Mouse (Mus musculus): ENCODE data around the gene Usp6nl. TPM values are rescaled to one million over a fixed set of nuclear protein-coding genes. Genes with fewer than 3 reads are reported as not detected.

Usp6nl gene
- polyA plus RNA-seq (2014; fragmentation: Nextera tagmentation; extraction: Ambion mirVana): 12.2 and 12.9 TPM in 2 replicates

DNA sequence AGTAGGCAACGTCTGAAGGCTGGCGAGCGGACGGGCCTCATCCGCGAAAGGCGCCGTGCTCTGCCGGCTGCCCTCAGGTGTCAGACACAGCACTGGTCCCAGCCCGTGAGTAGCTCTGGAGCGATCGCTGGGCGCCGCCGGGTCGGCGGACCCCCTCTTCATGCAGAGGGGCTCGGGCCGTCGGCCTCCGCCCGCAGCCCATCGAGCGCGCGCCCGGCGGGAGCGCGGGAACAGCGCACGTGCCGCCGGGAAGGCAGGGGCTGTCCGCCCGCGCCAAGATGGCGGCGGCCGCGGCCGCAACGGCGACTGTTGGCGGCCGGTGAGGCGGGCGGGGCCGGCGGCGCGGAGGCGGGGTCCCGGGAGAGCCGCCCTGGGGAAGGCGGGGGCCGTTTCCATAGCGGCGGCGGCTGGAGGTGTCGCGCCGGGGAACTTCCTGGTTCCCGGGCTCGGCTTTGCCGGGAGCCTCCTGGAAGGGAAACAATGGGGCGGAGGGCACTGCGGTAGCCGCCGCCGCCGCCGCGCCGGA lies at the start of gene Usp6nl:
Usp6nl (plus strand) TSS at position 292 of the 526 bp plus-strand sequence.
- Histone ChIP-seq H3K9ac (ENCODE audit: low read length) (peak within 1 kb of the TSS; percentile 99), H3K9me3 (ENCODE audit: control insufficient read depth, low read length) (no peaks in the 10 kb centered on the region), H3K4me1 (ENCODE audit: control insufficient read depth, insufficient read depth, low read length) (peaks cover 2% of the 10 kb centered on the region; the same call in 1 of the 2 replicates), H3K27me3 (ENCODE audit: control insufficient read depth, insufficient read depth, low read length) (no peaks in the 10 kb centered on the region), H3K27ac (ENCODE audit: low read depth, low read length) (peak within 1 kb of the TSS; percentile 99), H3K4me2 (ENCODE audit: low read depth) (peak within 1 kb of the TSS; percentile 56), H3K4me3 (ENCODE audit: low read depth, low read length) (peak within 1 kb of the TSS; percentile 95), H3K36me3 (ENCODE audit: control insufficient read depth, insufficient read depth, low read length) (no peaks in the 10 kb centered on the region)
- peak; percentile 85 for ATAC-seq (ENCODE audit: insufficient read depth, low FRiP score, low TSS enrichment)
- 1% methylated on average over 73 of the region's 75 CpGs for WGBS
- DNase-seq (ENCODE audit: low spot score): peak; percentile 89

DNA sequence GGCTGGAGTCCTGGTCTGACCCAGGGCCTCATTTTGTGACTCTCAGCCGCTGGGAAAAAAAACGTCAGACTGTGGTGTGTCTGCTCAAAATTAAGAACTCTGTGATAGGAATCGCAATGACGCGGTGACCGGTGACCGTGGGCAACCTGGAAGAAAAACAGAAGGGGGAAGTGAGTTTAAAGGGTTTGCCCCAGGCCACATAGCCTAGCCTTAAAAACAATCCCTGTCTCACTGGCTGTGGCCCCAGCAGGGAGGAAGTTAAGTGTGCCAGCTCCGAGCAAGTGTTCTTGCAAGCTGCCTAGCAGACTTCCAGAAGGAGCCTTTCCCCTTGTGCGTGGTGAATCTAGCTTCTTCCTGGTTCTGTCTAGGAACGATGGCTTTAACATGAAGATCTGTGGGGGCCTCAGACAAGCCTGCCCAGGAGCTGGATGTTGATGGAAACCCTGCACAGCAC lies 49.0 kb upstream of the Usp6nl start:
- no peaks in the 10 kb centered on the region for H3K27me3 ChIP-seq (ENCODE audit: control insufficient read depth, insufficient read depth, low read length)
- no peaks in the 10 kb centered on the region for H3K36me3 ChIP-seq (ENCODE audit: control insufficient read depth, insufficient read depth, low read length)
- DNase-seq (ENCODE audit: low spot score) (peak; percentile 28), ATAC-seq (ENCODE audit: insufficient read depth, low FRiP score, low TSS enrichment) (no peak)
- no peak overlapping the region for H3K9ac ChIP-seq (ENCODE audit: low read length)
- no peak overlapping the region for H3K4me3 ChIP-seq (ENCODE audit: low read depth, low read length)
- H3K9me3 ChIP-seq (ENCODE audit: control insufficient read depth, low read length): no peaks in the 10 kb centered on the region
- WGBS: 26% methylated on average over 10 of the region's 10 CpGs
- H3K27ac ChIP-seq (ENCODE audit: low read depth, low read length): 0 out of 2 replicates have a peak overlapping the region, but pooled peaks have one; percentile 6
- H3K4me1 ChIP-seq (ENCODE audit: control insufficient read depth, insufficient read depth, low read length): no peaks in the 10 kb centered on the region
- no peak overlapping the region for H3K4me2 ChIP-seq (ENCODE audit: low read depth)

DNA sequence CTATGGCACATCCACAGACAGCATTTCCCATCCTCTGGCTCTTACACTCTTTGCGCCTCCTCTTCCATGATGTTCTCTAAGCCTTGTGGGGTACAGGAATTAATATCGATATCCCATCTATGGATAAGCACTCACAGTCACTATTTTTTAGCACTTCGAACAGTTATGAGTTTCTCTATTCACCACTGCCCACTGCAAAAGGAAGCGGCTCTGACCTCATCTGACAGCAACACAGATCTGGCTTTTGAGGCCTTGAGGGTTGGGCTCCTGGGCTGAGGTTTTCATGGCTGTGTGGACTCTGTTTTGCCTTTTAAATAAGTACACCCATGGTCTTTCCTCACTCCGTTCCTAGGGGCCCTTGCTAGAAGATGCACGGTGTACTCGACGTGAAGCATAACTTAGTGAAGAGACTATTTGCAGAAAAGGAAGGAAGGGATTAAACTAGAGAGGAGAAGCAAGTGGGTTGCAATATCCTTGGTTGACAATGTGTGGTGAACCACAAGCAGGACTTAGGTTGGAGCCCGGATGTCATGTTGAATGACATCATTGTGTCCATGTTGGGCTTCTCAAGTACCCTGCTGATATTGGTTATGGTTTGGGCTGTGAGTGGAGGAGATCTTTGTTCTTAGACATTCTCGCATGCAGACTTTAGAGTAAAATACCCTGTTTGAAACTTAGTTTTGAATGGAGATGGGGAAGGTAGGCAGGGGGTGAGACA lies 43.5 kb upstream of the Usp6nl start:
- 91% methylated on average over 10 of the region's 10 CpGs for WGBS
- ATAC-seq (ENCODE audit: insufficient read depth, low FRiP score, low TSS enrichment) (no peak), DNase-seq (ENCODE audit: low spot score) (no peak)
- Histone ChIP-seq H3K27me3 (ENCODE audit: control insufficient read depth, insufficient read depth, low read length) (no peaks in the 10 kb centered on the region), H3K36me3 (ENCODE audit: control insufficient read depth, insufficient read depth, low read length) (no peaks in the 10 kb centered on the region), H3K4me2 (ENCODE audit: low read depth) (no peak overlapping the region), H3K27ac (ENCODE audit: low read depth, low read length) (no peak overlapping the region), H3K4me1 (ENCODE audit: control insufficient read depth, insufficient read depth, low read length) (no peaks in the 10 kb centered on the region), H3K4me3 (ENCODE audit: low read depth, low read length) (no peak overlapping the region), H3K9ac (ENCODE audit: low read length) (no peak overlapping the region), H3K9me3 (ENCODE audit: control insufficient read depth, low read length) (no peaks in the 10 kb centered on the region)

DNA sequence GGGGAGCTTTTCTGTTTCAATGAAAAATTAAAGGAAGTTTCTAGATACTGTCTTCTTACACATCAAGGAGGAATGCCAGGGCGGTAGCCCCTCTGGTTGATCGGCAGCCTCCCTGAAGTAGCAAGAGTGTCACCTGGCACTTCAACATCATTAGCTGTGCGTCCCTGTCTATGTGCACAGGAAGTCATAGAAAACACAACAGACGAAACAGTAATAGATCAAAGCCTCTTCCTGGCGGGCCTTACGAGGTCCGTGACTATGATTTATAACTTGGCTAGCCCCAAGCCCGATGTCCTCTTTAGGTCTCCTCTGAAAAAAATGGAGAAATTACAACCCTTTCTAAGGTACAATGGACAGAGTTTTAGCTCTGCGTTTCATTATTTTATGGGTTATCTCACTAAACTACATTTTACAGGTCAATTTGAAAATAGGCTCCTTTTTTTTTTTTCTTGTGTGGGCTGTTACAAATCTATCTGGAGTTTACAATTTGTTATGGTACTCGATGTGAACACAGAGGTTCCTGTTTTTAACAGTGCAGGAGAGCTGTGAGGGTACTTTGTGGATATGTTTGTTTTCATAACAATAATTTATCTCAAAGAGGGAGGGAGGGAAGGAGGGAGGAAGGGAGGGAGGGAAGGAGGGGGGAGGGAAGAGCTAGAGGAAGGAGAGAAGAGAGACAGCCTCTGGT lies 42.7 kb upstream of the Usp6nl start:
- Histone ChIP-seq H3K4me2 (ENCODE audit: low read depth) (no peak overlapping the region), H3K4me3 (ENCODE audit: low read depth, low read length) (no peak overlapping the region), H3K27me3 (ENCODE audit: control insufficient read depth, insufficient read depth, low read length) (no peaks in the 10 kb centered on the region), H3K9me3 (ENCODE audit: control insufficient read depth, low read length) (no peaks in the 10 kb centered on the region), H3K36me3 (ENCODE audit: control insufficient read depth, insufficient read depth, low read length) (no peaks in the 10 kb centered on the region), H3K27ac (ENCODE audit: low read depth, low read length) (no peak overlapping the region), H3K4me1 (ENCODE audit: control insufficient read depth, insufficient read depth, low read length) (no peaks in the 10 kb centered on the region), H3K9ac (ENCODE audit: low read length) (no peak overlapping the region)
- ATAC-seq (ENCODE audit: insufficient read depth, low FRiP score, low TSS enrichment) (no peak), DNase-seq (ENCODE audit: low spot score) (no peak)
- 42% methylated on average over 10 of the region's 10 CpGs for WGBS

DNA sequence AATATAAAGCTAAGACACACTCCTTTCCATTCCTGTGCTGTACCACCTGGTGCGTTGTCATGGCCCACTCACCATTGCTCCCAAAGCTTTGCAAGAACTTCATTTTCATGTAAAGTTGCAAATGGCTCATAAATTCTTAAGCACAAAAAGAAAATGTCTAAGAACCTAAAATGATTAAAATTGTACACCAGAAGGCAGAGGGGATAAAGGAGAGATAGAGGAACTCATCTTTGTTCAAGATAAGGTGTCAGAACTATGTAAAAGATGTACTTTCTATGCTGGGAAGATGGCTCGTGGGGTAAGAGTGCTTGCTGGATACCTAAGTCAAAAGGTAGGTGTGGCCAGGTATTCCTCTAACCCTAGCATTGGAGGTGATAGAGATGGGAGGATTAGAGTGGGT lies 38.9 kb upstream of the Usp6nl start:
- H3K9ac ChIP-seq (ENCODE audit: low read length): no peak overlapping the region
- H3K4me3 ChIP-seq (ENCODE audit: low read depth, low read length): no peak overlapping the region
- H3K27me3 ChIP-seq (ENCODE audit: control insufficient read depth, insufficient read depth, low read length): no peaks in the 10 kb centered on the region
- no peaks in the 10 kb centered on the region for H3K4me1 ChIP-seq (ENCODE audit: control insufficient read depth, insufficient read depth, low read length)
- WGBS: 88% methylated on average over 2 of the region's 2 CpGs
- H3K36me3 ChIP-seq (ENCODE audit: control insufficient read depth, insufficient read depth, low read length): no peaks in the 10 kb centered on the region
- ATAC-seq (ENCODE audit: insufficient read depth, low FRiP score, low TSS enrichment): no peak
- no peaks in the 10 kb centered on the region for H3K9me3 ChIP-seq (ENCODE audit: control insufficient read depth, low read length)
- no peak overlapping the region for H3K4me2 ChIP-seq (ENCODE audit: low read depth)
- no peak for DNase-seq (ENCODE audit: low spot score)
- no peak overlapping the region for H3K27ac ChIP-seq (ENCODE audit: low read depth, low read length)

DNA sequence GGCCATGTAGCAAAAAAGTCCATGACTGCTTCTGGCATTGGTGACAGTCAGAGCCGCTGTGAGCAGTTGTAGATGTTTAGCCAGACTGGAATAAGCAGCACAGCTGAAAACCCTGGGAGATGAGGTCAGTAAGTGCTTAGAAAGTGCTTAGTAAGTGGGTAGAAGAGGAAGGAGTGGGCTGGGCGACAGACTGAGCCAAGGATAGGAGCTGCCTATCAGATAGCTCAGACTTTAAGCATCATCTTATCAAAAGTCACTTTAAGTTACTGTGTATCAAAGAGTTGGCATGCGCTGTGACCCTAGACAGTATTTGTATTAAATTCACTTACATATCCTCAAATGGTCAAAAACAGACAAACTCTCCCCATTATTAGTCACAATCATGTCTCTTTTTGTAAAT lies 37.7 kb upstream of the Usp6nl start:
- H3K9me3 ChIP-seq (ENCODE audit: control insufficient read depth, low read length): no peaks in the 10 kb centered on the region
- no peaks in the 10 kb centered on the region for H3K4me1 ChIP-seq (ENCODE audit: control insufficient read depth, insufficient read depth, low read length)
- no peaks in the 10 kb centered on the region for H3K27me3 ChIP-seq (ENCODE audit: control insufficient read depth, insufficient read depth, low read length)
- H3K4me2 ChIP-seq (ENCODE audit: low read depth): no peak overlapping the region
- H3K4me3 ChIP-seq (ENCODE audit: low read depth, low read length): no peak overlapping the region
- no peak overlapping the region for H3K9ac ChIP-seq (ENCODE audit: low read length)
- H3K27ac ChIP-seq (ENCODE audit: low read depth, low read length): no peak overlapping the region
- WGBS: 77% methylated on average over 3 of the region's 3 CpGs
- no peaks in the 10 kb centered on the region for H3K36me3 ChIP-seq (ENCODE audit: control insufficient read depth, insufficient read depth, low read length)
- ATAC-seq (ENCODE audit: insufficient read depth, low FRiP score, low TSS enrichment): no peak
- no peak for DNase-seq (ENCODE audit: low spot score)

DNA sequence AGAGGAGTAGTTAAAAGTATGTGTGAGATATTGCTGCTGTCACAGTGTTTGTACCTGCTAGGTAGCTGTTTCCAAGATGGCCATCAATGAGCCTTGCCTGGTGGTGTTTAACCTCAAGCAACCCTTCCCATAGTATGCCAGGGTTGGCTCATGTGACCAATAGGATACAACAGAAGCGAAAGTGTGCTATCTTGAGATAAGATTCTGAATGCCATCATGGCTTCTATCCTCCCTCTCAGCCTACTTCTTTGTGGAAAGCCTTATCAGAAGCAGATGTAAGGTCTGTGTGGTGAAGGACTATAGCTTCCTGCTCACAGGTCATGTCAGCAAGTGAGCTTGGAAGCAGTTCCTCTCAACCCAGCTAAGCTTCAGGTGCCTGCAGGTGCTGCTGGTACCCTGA lies 36.7 kb upstream of the Usp6nl start:
- Histone ChIP-seq H3K27ac (ENCODE audit: low read depth, low read length) (no peak overlapping the region), H3K4me3 (ENCODE audit: low read depth, low read length) (no peak overlapping the region), H3K36me3 (ENCODE audit: control insufficient read depth, insufficient read depth, low read length) (no peaks in the 10 kb centered on the region), H3K27me3 (ENCODE audit: control insufficient read depth, insufficient read depth, low read length) (no peaks in the 10 kb centered on the region), H3K9me3 (ENCODE audit: control insufficient read depth, low read length) (no peaks in the 10 kb centered on the region), H3K9ac (ENCODE audit: low read length) (no peak overlapping the region), H3K4me2 (ENCODE audit: low read depth) (no peak overlapping the region), H3K4me1 (ENCODE audit: control insufficient read depth, insufficient read depth, low read length) (no peaks in the 10 kb centered on the region)
- 96% methylated on average over 1 of the region's 1 CpGs for WGBS
- ATAC-seq (ENCODE audit: insufficient read depth, low FRiP score, low TSS enrichment) (no peak), DNase-seq (ENCODE audit: low spot score) (no peak)

DNA sequence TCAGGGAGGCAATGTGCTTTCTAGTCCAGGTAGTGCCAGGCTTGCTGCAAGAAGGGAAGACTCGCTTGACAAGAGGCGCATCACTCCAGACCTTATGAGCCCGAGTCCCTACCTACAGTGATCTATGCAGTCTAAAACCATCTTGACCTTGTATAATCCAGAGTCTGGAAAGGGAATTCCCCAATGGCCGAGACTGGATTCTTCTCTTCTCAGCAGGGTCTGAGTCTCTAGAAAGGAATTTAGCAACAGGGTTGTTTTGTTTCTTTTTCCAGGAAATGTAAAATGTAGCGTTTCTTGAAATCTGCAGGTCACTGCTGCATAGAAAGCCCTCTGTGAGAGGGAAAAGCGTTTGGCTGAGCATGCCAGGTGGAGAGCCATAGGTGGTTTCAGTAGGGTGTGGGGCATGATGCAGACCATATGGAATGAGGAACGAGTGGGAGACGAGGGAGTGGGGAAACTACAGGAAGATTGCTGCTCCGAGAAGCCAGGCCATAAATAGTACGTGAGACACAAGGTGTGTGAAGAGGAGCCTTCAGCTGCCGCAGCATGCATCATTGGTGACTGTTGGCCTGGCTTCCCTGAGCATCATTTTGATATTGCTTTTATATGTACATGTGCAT lies 28.5 kb upstream of the Usp6nl start:
- no peak overlapping the region for H3K27ac ChIP-seq (ENCODE audit: low read depth, low read length)

More for the DNA sequence above, 28.5 kb upstream of the Usp6nl start:
- DNase-seq (ENCODE audit: low spot score) (no peak), ATAC-seq (ENCODE audit: insufficient read depth, low FRiP score, low TSS enrichment) (no peak)
- Histone ChIP-seq H3K4me1 (ENCODE audit: control insufficient read depth, insufficient read depth, low read length) (no peaks in the 10 kb centered on the region), H3K9me3 (ENCODE audit: control insufficient read depth, low read length) (no peaks in the 10 kb centered on the region), H3K4me3 (ENCODE audit: low read depth, low read length) (no peak overlapping the region), H3K27me3 (ENCODE audit: control insufficient read depth, insufficient read depth, low read length) (no peaks in the 10 kb centered on the region), H3K4me2 (ENCODE audit: low read depth) (no peak overlapping the region), H3K36me3 (ENCODE audit: control insufficient read depth, insufficient read depth, low read length) (no peaks in the 10 kb centered on the region), H3K9ac (ENCODE audit: low read length) (no peak overlapping the region)
- 81% methylated on average over 11 of the region's 11 CpGs for WGBS

Data from neural tube, embryonic 11.5 days (tissue).